Mouse (Mus musculus): ENCODE data around the gene Rgs13.
"Not testable (repeated sequence)": the region's sequence is repeated elsewhere in the genome, so short reads cannot be mapped to it uniquely, and the experiment has no call there.

Gene Rgs13

GRCm38 (mm10) chr1:144152184-144152525 is 25.0 kb downstream of the Rgs13 start:
- no peak for DNase-seq (ENCODE audit: low spot score)

GRCm38 (mm10) chr1:144151401-144152183 is 25.6 kb downstream of the Rgs13 start:
- no peak for DNase-seq (ENCODE audit: low spot score)

- DNase-seq (ENCODE audit: low spot score), result no peak
Observed at GRCm38 (mm10) chr1:144149997-144150396, 27.2 kb downstream of the Rgs13 start.

- not testable (repeated sequence) for DNase-seq (ENCODE audit: low spot score)
Observed at GRCm38 (mm10) chr1:144141398-144141797, 35.8 kb downstream of the Rgs13 start.

GRCm38 (mm10) chr1:144139847-144140246 is 37.3 kb downstream of the Rgs13 start:
- DNase-seq (ENCODE audit: low spot score), result no peak

GRCm38 (mm10) chr1:144127965-144128364 is 49.2 kb downstream of the Rgs13 start:
- DNase-seq (ENCODE audit: low spot score), result no peak

GRCm38 (mm10) chr1:144120042-144120441 is 57.1 kb downstream of the Rgs13 start:
- no peak for DNase-seq (ENCODE audit: low spot score)

- DNase-seq (ENCODE audit: low spot score), result no peak
Observed at GRCm38 (mm10) chr1:144119456-144119855, 57.7 kb downstream of the Rgs13 start.

GRCm38 (mm10) chr1:144115848-144116727 is 61.1 kb downstream of the Rgs13 start:
- DNase-seq (ENCODE audit: low spot score), result no peak

GRCm38 (mm10) chr1:144113438-144114074 is 63.6 kb downstream of the Rgs13 start:
- peak; percentile 19 for DNase-seq (ENCODE audit: low spot score)

GRCm38 (mm10) chr1:144112946-144113345 is 64.2 kb downstream of the Rgs13 start:
- no peak for DNase-seq (ENCODE audit: low spot score)

- no peak for DNase-seq (ENCODE audit: low spot score)
Observed at GRCm38 (mm10) chr1:144098587-144099258, 78.4 kb downstream of the Rgs13 start.

- no peak for DNase-seq (ENCODE audit: low spot score)
Observed at GRCm38 (mm10) chr1:144090410-144090809, 86.8 kb downstream of the Rgs13 start.
